Mouse (Mus musculus) thymus, postnatal 25 days (tissue): ENCODE measurements at regions not wholly inside any gene's neighbourhood (a gene's known extent, or its start where the extent isn't known, plus 50 kb on each side); places are given as distances from the start of the nearest gene placed in this dataset.
A peak's percentile ranks its signal among the peaks of the same experiment; 100 is the strongest.

Experiments used
- DNase-seq: peaks from one replicate; pipeline ENCODE4 v3.0.0; 2022

DNA sequence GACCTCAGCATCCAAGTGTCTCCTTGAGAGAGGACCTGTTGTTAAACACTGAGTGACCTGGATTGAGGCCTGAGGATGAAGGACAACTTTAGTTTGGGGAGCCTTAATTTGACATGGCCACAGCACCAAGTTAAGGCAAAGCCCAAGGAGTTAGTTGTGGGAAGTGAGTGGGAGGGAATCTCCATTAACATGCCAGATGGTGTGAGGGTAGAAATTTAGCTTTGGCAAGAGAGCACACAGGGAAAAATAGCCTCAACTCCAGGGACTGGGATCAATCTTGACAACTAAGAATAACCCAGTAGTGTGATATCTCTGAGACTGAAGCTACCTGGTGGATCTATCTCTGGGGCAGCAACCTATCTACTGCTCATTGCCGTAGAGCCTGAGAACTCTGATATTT lies 105.4 kb downstream of the Ahr start:
- DNase-seq, result no peak

DNA sequence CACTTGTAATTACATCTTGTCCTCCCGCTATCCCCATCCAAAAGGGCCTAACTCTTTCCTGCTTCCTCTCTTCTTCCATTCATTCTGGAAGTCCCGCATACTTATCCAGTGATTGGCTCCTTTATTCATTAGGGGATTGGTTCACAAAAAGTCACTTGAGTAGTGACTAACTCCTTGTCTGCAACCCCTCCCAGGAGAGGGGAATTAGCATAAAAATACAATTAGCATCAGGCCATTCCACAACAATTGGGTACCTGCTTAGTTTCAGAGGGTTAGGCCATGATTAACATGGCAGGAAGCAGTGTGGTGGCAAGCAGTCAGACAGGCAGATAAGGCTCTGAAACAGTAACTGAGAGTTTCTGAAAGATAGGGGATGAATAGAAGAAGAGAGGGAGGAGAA lies 115.6 kb downstream of the Ahr start:
- no peak for DNase-seq

DNA sequence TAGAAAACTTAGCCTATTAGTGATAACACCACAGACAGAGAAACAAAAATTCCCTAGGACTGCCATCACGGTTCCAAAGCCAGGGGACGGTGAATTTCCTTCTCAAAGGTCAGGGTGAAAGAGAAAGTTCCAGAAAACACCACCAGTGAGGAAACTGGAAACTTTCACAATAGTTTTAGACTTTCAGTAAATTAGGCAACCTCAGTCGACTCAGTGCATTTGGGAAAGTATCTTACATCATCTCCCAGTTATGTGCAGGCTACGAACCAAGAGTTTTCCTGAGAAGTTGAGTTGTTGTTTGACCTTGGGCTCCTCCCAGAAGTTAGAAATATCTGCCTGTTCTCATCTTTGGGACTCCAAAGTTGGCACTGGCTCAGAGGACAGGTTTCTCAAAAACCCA lies 116.9 kb downstream of the Ahr start:
- DNase-seq, result no peak

DNA sequence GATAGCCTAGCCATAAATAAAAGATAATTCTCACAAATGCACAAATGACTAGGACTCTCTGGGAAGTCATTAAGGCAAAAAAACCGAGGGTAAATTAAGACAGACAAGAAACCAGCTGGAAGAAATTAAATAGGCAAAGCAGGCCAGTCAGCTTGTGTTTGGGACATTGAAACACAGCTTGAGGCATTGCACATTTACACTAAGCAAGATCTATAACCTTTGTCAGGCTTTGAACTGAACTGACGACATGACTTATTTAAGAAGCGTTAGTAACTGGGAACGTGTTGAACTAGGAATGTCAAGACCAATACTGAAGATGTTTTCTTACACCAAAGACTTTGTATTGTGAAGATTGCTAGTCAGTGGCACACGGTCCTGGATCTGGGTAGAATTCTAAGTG lies 118.3 kb downstream of the Ahr start:
- no peak for DNase-seq

DNA sequence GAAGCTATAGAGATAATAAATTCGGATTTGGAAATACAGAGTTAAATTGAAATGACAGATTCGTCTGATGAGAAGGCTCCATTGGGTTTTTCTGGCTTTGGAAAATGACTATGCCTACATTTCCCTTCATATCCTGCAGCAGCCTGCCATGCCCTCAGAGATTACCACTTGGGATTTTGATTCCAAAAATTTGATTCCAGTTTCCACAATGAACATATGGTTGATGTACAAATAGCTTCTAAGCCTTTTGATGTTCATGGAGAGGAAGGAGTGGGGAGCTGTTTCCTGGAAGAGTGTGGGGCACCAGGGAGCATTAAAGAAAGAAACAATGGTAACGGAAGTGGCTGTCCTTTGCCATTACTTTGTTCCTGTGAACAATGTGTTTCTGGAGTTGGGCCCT lies 122.1 kb downstream of the Ahr start:
- DNase-seq, result no peak

DNA sequence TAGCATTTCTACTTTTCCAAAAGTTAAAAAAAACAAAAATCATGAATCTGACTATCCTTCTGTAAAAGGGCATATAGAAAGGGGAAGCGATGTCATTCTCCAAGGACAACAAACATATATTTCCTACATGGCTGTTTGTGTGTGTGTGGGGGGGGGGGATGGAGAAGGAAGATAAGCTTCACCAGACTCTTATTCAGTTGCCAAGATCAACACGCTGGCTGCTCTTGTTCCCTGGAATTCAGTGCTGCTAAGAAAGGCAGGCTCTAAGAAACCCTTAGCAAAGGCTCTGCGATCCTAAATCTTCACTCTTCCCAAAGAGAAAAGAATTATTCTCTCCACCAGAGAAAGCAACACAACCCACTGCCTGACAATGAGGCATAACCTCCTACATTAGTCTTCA lies 126.4 kb downstream of the Ahr start:
- no peak for DNase-seq

DNA sequence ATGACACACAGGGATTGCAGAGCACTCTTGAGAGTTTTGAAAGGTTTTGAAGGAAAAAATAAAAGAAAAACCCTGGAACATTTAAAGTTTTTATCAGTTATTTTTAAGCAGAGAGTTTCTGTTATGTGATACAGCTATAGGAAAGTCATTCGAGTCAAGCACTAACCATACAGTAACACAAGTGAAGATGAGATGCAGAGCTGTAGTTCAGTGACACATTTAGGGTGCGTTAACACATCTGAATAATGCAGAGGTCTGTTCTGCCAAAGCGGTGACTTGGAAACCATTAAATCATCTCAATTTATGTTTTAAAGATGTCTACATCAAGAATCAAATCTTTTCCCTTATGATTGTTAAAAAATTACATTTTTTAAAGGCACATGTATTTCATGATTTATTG lies 126.8 kb downstream of the Ahr start:
- DNase-seq, result no peak

DNA sequence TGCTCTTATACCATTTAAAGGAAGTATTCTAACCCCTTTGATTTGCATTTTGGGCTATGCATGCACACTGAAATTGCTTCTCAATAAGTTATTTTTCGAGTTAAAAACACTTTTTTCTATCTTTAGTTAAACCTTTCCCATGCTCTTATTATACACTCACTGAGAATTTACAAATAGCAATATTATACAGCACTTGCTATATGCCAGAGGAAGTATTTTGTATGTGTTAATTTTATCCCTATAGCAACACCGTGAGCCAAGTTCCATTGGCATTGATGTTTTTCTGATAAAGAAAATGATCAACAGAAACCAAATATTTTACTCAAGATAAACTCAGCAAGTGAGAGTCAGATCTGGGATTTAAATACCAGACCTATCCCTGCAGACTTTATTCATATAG lies 133.0 kb downstream of the Ahr start:
- no peak for DNase-seq

DNA sequence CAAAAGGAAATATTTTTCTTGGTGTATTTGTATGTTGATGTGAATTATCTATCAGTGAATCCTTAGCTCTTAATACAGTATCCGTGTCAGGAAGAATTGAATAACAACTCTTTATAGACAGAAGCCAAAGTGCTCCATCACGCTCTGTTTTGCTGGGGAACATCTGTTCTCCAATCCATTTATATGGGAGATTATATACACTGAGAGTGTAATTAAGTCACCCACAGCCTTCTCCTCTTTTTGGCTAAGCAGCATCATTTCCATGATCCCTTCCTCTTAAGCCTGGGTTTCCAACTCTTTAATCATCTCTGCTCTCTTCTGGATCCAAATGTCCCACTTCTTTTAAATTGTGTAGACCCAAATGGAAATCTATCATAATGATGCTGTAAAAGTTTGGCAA lies 133.6 kb downstream of the Ahr start:
- DNase-seq, result no peak

DNA sequence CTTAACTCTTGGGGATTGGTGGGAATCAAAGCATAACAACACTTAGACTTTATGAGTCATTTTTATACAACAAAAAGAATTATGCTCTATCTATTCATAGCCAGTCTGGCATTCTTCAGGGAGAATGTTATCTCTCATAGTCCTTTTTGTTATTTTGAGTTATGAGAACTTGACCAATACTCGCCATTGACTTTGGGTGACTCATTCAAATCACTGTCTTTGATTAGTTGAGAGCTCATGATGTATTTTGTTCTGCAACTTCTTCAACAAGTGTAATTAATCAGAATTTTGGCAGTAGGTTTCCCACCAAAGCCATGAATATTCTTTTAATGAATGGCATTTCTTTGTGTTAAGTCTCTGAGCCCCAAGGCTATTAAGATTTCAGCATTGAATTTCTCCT lies 139.6 kb downstream of the Ahr start:
- DNase-seq, result no peak

DNA sequence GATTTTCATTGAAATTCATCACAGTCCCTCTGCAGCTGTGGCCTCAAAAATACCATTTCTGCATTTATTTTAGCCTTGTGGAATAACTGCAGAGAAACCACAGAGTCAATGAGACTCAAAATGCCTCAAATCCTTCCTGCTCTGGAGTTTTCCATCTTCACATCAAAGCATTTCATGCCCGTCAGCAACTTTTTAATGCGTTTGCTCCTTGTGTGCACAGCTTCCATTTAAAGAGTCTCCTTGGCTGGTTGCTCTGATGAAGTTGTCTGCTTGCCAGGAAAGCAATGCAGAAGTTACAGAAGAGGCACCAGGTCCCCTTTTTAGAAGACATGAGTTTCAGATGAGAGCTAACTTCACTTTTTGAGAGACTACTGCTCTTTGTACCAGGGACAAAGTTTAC lies 142.7 kb downstream of the Ahr start:
- DNase-seq, result no peak

DNA sequence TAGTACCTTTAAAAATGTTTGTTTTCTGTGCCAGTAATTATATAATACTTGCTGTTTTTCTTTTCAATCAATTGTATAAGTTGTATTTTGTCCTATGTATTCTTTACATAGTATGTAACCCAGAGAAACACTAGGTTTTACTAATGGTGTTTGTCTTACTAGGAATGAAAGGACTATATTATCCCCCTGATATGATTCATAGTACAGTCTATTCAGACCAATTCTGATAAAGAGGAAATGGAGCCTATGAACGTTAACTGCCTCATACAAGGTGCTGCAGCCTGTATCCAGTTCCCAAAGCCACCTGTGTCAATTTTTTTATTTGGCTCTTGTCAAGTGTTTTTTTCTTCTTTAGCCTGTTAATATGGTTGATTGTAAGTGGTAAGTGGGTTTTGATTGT lies 144.6 kb downstream of the Ahr start:
- DNase-seq, result no peak

DNA sequence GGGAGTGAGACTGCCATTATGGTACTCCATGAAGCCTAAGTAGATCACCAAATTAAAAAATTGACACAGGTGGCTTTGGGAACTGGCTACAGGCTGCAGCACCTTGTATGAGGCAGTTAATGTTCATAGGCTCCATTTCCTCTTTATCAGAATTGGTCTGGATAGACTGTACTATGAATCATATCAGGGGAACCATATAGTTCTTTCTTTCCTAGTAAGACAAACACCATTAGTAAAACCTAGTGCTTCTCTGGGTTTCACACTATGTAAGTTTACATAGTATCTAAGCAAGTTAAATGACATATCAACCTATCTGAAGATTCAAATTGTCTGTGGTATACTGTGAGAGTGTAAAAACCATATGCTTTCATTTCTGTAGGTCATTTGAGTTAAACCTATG lies 145.0 kb downstream of the Ahr start:
- DNase-seq, result no peak

DNA sequence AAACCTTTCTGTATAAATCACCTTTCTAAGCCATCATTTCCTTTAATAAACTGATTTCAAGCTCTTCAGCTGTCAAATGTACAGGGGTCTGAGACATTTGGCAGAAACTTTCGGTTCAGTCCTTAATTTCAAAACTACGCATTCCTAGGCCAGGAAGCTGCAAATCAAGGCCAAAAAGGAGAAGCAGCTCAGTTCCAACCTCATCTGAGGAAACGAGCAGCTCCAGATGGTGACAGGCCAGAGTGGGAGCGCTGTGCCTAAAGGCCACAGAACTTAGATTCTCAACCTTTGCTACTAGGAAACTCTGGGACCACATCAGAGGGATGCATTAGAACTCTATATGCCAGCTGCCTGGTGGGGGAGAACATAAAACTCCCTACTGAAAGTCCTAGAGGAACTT lies 150.6 kb downstream of the Ahr start:
- DNase-seq, result no peak

DNA sequence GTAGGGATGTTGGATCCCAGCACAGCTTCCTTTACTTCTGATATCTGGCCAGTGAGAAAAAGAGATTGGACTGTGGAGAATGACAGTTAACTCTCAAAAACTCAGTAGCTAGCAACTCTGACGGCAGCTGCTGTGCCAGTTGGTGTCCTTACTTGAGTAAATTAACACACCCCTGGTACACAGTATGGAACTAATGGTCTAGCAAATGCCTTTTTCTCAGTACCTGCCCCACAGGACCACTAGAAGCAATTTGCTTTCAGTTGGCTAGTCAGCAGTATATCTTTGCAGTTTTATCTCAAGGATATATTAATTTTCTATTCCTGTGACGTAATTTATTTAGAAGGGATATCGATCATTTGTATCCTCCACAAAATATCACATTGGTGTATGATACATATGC lies 157.6 kb downstream of the Ahr start:
- no peak for DNase-seq

DNA sequence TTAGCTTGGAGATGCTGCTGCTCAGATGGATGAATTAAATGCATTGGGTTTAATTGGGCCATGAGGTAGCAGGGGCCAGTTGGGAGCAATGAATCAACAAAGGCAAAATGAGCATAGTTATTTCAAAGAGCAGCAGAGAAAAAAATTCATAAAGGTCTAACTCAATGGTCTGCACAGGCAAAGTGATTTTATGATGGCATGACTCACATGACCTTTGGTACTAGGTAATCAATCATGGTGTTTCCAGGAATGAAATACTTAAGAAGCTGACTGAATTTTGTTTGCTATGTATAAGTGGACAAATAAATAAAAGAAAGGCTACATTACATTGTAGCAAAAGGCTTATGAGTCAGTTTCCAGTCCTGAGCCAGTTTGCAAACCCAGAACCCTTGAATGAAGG lies 158.5 kb downstream of the Ahr start:
- no peak for DNase-seq

DNA sequence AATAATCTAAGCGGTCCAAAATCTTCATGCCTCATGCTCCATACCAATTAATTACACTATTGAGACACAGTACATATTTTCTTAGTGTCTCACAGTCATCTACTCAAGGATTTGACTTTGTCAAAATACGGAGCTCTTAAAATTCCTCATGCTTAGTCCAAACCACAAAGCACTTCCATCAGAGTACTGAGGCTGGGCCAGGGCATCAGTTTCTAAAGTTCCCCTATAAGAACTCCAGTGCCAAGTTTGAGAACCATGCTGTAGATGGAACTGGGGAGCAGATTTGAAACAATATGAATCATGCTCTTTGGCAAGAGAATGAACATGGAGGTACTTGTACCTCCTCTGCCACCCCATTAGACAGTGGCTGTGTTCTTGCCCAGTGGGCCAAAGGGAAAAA lies 176.9 kb downstream of the Ahr start:
- DNase-seq, result no peak

DNA sequence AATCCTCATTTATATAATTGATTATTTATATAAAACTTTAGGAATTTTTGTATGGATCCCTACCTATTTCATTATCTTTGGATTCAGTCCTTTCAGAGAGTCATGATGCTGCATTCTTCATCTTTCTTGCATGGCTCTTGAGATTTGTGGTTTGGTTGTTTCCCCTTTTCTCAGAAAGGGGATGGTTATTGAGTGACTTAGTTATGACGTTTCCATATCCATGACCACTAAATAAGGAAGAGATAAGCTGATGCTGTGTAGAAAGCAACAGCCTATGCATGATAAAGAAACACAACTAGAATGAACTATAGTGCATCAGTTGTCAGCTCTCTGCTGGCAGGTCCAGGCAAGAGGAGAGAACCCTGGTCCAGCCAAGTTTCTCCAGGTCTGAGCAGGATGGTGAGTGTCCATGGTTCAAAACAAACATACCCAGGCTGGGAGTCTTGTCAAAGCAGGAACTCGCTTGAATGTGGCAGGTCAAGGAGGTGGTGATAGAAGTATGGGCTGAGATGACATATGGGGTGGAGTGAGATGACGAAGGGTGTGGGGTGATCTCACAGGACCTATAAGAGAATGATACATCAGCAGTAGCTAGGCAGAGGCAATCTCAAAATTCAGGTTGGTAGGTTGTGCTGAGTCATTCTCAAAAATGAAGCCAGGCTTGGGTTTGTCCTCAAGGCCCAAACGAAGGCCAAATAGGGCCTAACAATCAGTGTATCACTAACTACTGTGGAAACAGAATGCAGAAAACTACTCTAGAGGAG lies 196.5 kb downstream of the Ahr start:
- DNase-seq, result no peak

DNA sequence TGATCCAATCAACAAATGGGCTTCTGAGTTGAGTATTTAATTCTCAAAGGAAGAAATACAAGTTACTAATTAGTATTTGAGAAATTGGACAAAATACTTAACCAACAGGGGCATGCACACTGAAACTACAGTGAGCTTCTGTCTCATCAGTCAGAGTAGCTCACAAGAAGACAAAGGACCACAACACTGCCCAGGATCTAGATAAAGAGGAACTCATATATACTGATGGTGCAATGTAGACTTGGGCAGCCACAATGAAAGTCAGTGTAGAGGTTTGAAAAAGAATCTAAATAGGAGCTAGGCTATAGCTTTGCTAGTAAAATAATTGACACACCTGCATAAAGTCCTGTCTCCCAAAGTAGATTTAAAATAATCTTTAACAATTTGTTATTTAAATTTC lies 198.5 kb downstream of the Ahr start:
- no peak for DNase-seq

DNA sequence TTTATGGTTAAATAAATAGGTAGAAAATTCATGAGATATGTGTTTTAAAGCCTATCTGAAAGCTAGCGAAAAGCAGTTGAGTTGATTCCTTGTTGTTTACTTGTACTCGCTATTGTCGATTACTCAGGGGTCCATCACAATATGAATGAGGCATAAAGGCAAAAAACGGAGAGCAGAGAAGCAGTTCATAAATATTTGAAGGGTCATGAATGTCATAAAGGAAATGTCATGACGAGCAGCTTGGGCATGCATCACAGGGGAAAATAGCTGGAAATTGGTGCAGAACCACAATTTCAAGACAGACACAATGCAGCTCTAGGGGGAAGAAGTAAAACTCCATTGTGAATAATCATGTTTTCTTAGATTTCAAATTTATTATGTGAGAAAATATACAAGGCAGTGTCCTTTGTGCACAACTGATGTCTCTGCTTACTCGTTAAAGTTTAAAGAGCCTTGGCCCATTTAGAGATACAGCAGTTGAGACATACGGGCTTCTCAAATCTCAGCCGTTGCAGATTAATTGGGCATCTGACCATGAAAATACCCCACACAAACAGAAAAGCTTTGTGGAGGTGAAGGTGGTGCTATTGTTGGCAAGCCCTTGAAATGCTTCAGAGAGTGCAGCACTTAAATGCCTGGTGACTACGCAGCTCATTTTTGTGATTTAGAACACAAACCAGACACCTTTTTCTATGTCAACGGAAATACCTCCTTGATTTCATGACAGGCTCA lies 200.3 kb downstream of the Ahr start:
- no peak for DNase-seq

DNA sequence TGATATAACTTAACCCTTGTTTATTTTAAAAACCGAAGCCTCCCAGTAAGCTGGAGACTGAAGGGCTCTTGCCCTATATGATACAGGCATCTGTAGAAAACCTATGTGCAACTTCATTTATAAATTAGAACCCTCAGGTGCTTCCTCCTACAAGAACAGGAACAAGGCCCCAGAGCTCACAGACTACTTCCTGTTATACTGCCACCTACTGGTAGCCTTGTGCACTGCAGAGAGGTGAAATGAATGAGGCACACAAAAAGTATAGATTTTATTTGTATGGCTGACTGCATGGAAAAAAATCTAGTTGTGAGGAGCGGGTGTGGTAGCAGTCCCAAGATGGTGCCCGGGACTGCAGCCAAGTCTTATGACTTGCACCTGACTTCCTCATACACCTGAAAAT lies 203.5 kb downstream of the Ahr start:
- DNase-seq, result peak; percentile 53

DNA sequence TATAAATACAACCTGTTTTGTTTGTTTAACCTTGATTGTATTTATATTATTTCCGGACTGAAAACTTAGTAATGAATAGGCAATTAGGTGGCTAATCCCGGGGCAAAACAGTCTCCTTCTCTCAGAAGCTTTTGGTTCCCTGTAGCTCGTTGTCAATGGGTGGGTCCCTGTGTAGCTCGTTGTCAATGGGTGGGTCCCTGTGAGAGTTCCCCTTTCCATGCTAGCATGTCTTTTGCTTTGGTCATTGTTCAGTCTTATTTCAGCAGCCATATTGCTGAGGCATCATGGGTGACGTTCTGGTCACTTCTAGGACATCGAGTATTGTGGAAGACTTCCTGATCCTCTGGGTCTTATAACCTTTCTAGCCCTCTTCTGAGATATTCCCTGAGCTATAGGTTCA lies 205.1 kb downstream of the Ahr start:
- DNase-seq, result no peak

DNA sequence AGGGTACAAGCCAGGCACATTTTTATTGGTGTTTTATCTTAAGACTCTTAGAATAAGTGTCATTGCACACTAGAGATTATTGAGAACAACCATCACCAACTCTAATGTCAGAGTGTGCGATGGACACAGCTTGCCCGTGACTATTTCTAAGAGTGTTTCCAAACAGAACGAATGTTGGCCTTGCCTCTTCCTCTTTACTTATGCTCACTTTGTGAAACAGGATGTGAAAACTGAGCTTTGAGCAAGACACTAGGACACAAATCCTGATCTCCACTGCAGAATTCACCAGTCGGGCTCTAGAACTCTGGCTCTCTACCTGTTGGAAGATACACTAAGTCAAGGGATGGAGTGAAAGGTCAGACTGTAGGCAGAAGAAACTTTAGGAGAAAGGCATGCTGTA lies 215.3 kb downstream of the Ahr start:
- DNase-seq, result no peak

DNA sequence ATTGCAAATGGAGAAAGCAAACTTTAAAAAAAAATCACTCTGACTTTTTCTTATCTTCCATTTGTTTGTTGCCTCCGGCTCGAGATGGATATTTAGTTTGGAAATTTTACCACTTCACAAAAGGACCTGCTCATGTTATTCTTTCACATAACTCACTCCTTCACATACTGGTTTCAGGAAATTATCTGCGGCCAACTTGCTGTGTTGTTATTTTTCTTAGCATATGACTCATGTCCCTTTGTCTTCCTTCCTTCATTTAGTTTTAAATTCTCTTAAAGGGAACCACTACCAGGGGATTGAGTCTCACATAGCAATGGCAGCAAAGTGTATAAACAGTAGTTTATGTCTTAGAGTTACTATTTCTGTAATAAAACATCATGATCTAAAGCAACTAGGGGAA lies 217.8 kb downstream of the Ahr start:
- no peak for DNase-seq

DNA sequence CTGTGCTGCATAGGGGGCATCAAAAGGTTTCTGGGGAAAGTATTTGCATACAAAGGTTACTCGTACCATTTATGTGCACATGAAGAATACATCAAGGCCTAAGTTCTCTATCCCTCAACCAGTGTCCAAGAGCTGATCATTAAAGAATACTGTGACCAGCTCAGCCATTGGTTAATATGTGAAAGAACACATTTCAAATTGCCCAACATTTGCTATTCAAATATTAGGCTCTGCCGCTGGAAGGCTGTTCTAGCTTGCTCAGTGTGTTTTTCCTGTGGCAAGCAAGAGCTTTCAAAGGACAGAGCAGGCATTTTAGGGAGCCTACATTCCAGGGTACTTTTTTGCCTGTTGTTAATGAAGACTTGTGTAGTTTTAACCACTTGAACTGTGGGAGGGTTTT lies 220.8 kb downstream of the Ahr start:
- no peak for DNase-seq
